Mouse (Mus musculus) lung, adult 18-20 months (tissue): ENCODE measurements around the gene Gm21905.
A peak's percentile ranks its signal among the peaks of the same experiment; 100 is the strongest.

ENCODE experiments used
- DNase-seq, 2 experiments: peaks; one replicate each; pipeline ENCODE4 v3.0.0; 2022; ENCODE audit warnings: mixed read lengths in 2 of 2

The Gm21905 gene

GRCm38 (mm10) chr5:67946321-67946720 is at the start of gene Gm21905:
TSS of gene Gm21905 (minus strand) at chr5:67946421.
- DNase-seq, result no peak

GRCm38 (mm10) chr5:67990426-67990825 is 44.2 kb upstream of the Gm21905 start:
- DNase-seq, result peak; percentile 8 to 76

- DNase-seq, result no peak
Observed at GRCm38 (mm10) chr5:67981946-67982526, 35.8 kb upstream of the Gm21905 start.

GRCm38 (mm10) chr5:67969536-67969935 is 23.3 kb upstream of the Gm21905 start:
- DNase-seq, result no peak

- no peak for DNase-seq
Observed at GRCm38 (mm10) chr5:67961708-67962629, 15.7 kb upstream of the Gm21905 start.

GRCm38 (mm10) chr5:67955486-67955885 is 9.3 kb upstream of the Gm21905 start:
- DNase-seq, result no peak

- no peak for DNase-seq
Observed at GRCm38 (mm10) chr5:67954097-67954496, 7.9 kb upstream of the Gm21905 start.

GRCm38 (mm10) chr5:67948074-67948473 is 1.9 kb upstream of the Gm21905 start:
- DNase-seq, result no peak

GRCm38 (mm10) chr5:67947006-67947405 is 785 bp upstream of the Gm21905 start:
- DNase-seq, result no peak

GRCm38 (mm10) chr5:67944074-67944785 is 2.0 kb downstream of the Gm21905 start:
- DNase-seq, result no peak

- DNase-seq, result peak in 1 of 2 experiments; percentile 20
Observed at GRCm38 (mm10) chr5:67943199-67943598, 3.0 kb downstream of the Gm21905 start.

- no peak for DNase-seq
Observed at GRCm38 (mm10) chr5:67941369-67941768, 4.9 kb downstream of the Gm21905 start, which contains the start of gene Gm5108. TSS of gene Gm5108 (plus strand) at chr5:67941669.

GRCm38 (mm10) chr5:67931623-67932022 is 14.6 kb downstream of the Gm21905 start:
- peak; percentile 35 to 66 for DNase-seq

- DNase-seq, result peak in 1 of 2 experiments; percentile 8
Observed at GRCm38 (mm10) chr5:67930584-67930983, 15.6 kb downstream of the Gm21905 start.

- peak in 1 of 2 experiments; percentile 47 for DNase-seq
Observed at GRCm38 (mm10) chr5:67904555-67904954, 41.7 kb downstream of the Gm21905 start.

- DNase-seq, result no peak
Observed at GRCm38 (mm10) chr5:67898921-67899320, 47.3 kb downstream of the Gm21905 start.

- no peak for DNase-seq
Observed at GRCm38 (mm10) chr5:67884422-67885210, 61.6 kb downstream of the Gm21905 start.

GRCm38 (mm10) chr5:67883564-67884171 is 62.6 kb downstream of the Gm21905 start:
- peak; percentile 48 to 54 for DNase-seq
